Mouse (Mus musculus): ENCODE results near the gene 2310034G01Rik.

The 2310034G01Rik gene

GRCm38 (mm10) chr19:46374477-46375088 lies 24.5 kb upstream of the 2310034G01Rik start:
- CTCF ChIA-PET = interaction anchor here in 1 of 4 experiments (0.6 kb wide), 1 partner anchor 136 kb away, joined by 8 read pairs; no protein-coding TSS in a partner anchor
- POLR2A ChIA-PET = interaction anchor here in 2 of 4 experiments (1.1 to 2.1 kb wide), 7 partner anchors 15 to 60 kb away, joined by 3 to 9 read pairs (median 5); partner anchors contain the start of gene Sufu (in 1 of the 2)

- ChIA-PET POLR2A (interaction anchor here in 3 of 4 experiments (0.5 to 1.5 kb wide), 5 partner anchors 11 to 87 kb away, joined by 3 to 5 read pairs (median 4); no protein-coding TSS in a partner anchor), CTCF (interaction anchor here in 3 of 4 experiments (0.5 to 1.6 kb wide), 9 partner anchors 11 to 375 kb away, joined by 3 to 6 read pairs (median 4); partner anchors contain the start of genes Fbxl15 (in 1 of the 3), Gbf1 (in 1 of the 3) and Sufu (in 1 of the 3))
Observed at GRCm38 (mm10) chr19:46369204-46369603, 19.1 kb upstream of the 2310034G01Rik start.

GRCm38 (mm10) chr19:46367798-46368590 lies 17.9 kb upstream of the 2310034G01Rik start:
- ChIA-PET POLR2A (interaction anchor here in 3 of 4 experiments (0.6 to 1.9 kb wide), 11 partner anchors 9 to 132 kb away, joined by 3 to 5 read pairs (median 4); partner anchors contain the start of genes Fbxl15 (in 1 of the 3) and Nfkb2 (in 1 of the 3)), CTCF (interaction anchor here in 2 of 4 experiments (1.0 to 1.6 kb wide), 4 partner anchors 10 to 59 kb away, joined by 4 to 5 read pairs (median 4); partner anchors contain the start of genes Fbxl15 (in 1 of the 2) and Sufu (in 1 of the 2))

- ChIA-PET POLR2A (interaction anchor here in 2 of 4 experiments (0.9 to 1.1 kb wide), 2 partner anchors 145 to 211 kb away, joined by 3 read pairs; partner anchors contain the start of gene Gbf1 (in 1 of the 2)), CTCF (interaction anchor here in 1 of 4 experiments (0.9 kb wide), 1 partner anchor 72 kb away, joined by 3 read pairs; no protein-coding TSS in a partner anchor)
Observed at GRCm38 (mm10) chr19:46363294-46364009, 13.3 kb upstream of the 2310034G01Rik start.

GRCm38 (mm10) chr19:46362104-46362503 lies 12.0 kb upstream of the 2310034G01Rik start:
- POLR2A ChIA-PET = interaction anchor here in 1 of 4 experiments (0.6 to 2.0 kb wide), 2 partner anchors 24 to 214 kb away, joined by 3 to 6 read pairs; partner anchors contain the start of gene Cuedc2
- CTCF ChIA-PET = no interaction called here

- ChIA-PET CTCF (interaction anchor here in 2 of 4 experiments (0.6 to 2.2 kb wide), 6 partner anchors 11 to 172 kb away, joined by 3 to 11 read pairs (median 6); partner anchors contain the start of genes Nfkb2 (in 1 of the 2) and Sufu (in 1 of the 2)), POLR2A (interaction anchor here in 3 of 4 experiments (0.5 to 4.2 kb wide), 36 partner anchors 8 to 1396 kb away, joined by 3 to 40 read pairs (median 6); partner anchors contain the start of genes 2310034G01Rik (in 2 of the 3), Cuedc2 (in 2 of the 3), Sufu (in 2 of the 3) and Actr1a (in 1 of the 3))
Observed at GRCm38 (mm10) chr19:46358381-46358780, 8.3 kb upstream of the 2310034G01Rik start.

GRCm38 (mm10) chr19:46357344-46358280 lies 7.5 kb upstream of the 2310034G01Rik start:
- POLR2A ChIA-PET = interaction anchor here (0.7 to 4.2 kb wide), 65 partner anchors 7 to 660 kb away, joined by 3 to 40 read pairs (median 4); partner anchors contain the start of genes Sufu (in 3 of the 4), 2310034G01Rik (in 2 of the 4), Cuedc2 (in 2 of the 4) and Fbxl15 (in 2 of the 4)
- CTCF ChIA-PET = interaction anchor here in 2 of 4 experiments (1.0 to 2.2 kb wide), 10 partner anchors 9 to 329 kb away, joined by 3 to 10 read pairs (median 4); partner anchors contain the start of genes Cuedc2 (in 1 of the 2), Nfkb2 (in 1 of the 2) and Sufu (in 1 of the 2)

GRCm38 (mm10) chr19:46356701-46357138 lies 6.6 kb upstream of the 2310034G01Rik start:
- ChIA-PET CTCF (interaction anchor here (0.6 to 2.2 kb wide), 10 partner anchors 8 to 328 kb away, joined by 3 to 10 read pairs (median 4); partner anchors contain the start of genes Cuedc2 (in 1 of the 4), Nfkb2 (in 1 of the 4) and Sufu (in 1 of the 4)), POLR2A (interaction anchor here (0.5 to 4.2 kb wide), 51 partner anchors 9 to 661 kb away, joined by 3 to 40 read pairs (median 4); partner anchors contain the start of genes Sufu (in 3 of the 4), Cuedc2 (in 2 of the 4), Fbxl15 (in 2 of the 4) and Mfsd13a (in 2 of the 4))

- POLR2A ChIA-PET = interaction anchor here in 3 of 4 experiments (1.0 to 4.5 kb wide), 7 partner anchors 8 to 47 kb away, joined by 3 to 28 read pairs (median 5); partner anchors contain the start of genes Cuedc2 (in 1 of the 3), Fbxl15 (in 1 of the 3), Nfkb2 (in 1 of the 3) and Sufu (in 1 of the 3)
Observed at GRCm38 (mm10) chr19:46349550-46349949, 552 bp downstream of the 2310034G01Rik start.

GRCm38 (mm10) chr19:46348761-46349458 lies 1.2 kb downstream of the 2310034G01Rik start:
- POLR2A ChIA-PET = interaction anchor here (0.5 to 4.5 kb wide), 13 partner anchors 8 to 428 kb away, joined by 3 to 28 read pairs (median 4); partner anchors contain the start of genes Cuedc2 (in 2 of the 4), Fbxl15 (in 2 of the 4), Sufu (in 2 of the 4) and Nfkb2 (in 1 of the 4)
- CTCF ChIA-PET = interaction anchor here in 3 of 4 experiments (0.5 to 1.9 kb wide), 5 partner anchors 8 to 91 kb away, joined by 3 to 6 read pairs (median 3); partner anchors contain the start of gene Sufu (in 1 of the 3)

More at GRCm38 (mm10) chr19:46349550-46349949, 552 bp downstream of the 2310034G01Rik start:
- CTCF ChIA-PET = interaction anchor here in 3 of 4 experiments (0.5 to 1.9 kb wide), 4 partner anchors 8 to 90 kb away, joined by 3 to 6 read pairs (median 4); partner anchors contain the start of gene Sufu (in 1 of the 3)

- ChIA-PET POLR2A (interaction anchor here (0.5 to 4.5 kb wide), 15 partner anchors 9 to 429 kb away, joined by 3 to 28 read pairs (median 4); partner anchors contain the start of genes Cuedc2 (in 2 of the 4), Fbxl15 (in 2 of the 4), Sufu (in 2 of the 4) and Nfkb2 (in 1 of the 4)), CTCF (interaction anchor here in 2 of 4 experiments (0.5 to 1.9 kb wide), 4 partner anchors 9 to 49 kb away, joined by 3 to 4 read pairs (median 4); partner anchors contain the start of gene Sufu (in 1 of the 2))
Observed at GRCm38 (mm10) chr19:46347936-46348668, 2.0 kb downstream of the 2310034G01Rik start.

- ChIA-PET CTCF (interaction anchor here in 3 of 4 experiments (0.5 to 0.7 kb wide), 7 partner anchors 23 to 666 kb away, joined by 3 to 6 read pairs (median 4); partner anchors contain the start of gene Nfkb2 (in 1 of the 3)), POLR2A (interaction anchor here in 3 of 4 experiments (0.6 to 4.5 kb wide), 5 partner anchors 9 to 640 kb away, joined by 3 to 28 read pairs (median 6); no protein-coding TSS in a partner anchor)
Observed at GRCm38 (mm10) chr19:46347146-46347545, 3.0 kb downstream of the 2310034G01Rik start.

GRCm38 (mm10) chr19:46344710-46345419 lies 5.2 kb downstream of the 2310034G01Rik start:
- ChIA-PET POLR2A (interaction anchor here (0.6 to 1.6 kb wide), 19 partner anchors 9 to 706 kb away, joined by 3 to 16 read pairs (median 3); partner anchors contain the start of genes Fbxl15 (in 1 of the 4) and Sufu (in 1 of the 4)), CTCF (interaction anchor here in 3 of 4 experiments (0.6 to 1.3 kb wide), 5 partner anchors 40 to 182 kb away, joined by 3 to 6 read pairs (median 4); partner anchors contain the start of gene Nfkb2 (in 1 of the 3))

Data from embryonic stem cell, embryonic (primary cell).